Mouse (Mus musculus) neural tube, embryonic 11.5 days (tissue): ENCODE data around the gene Ehmt1. TPM values are rescaled to one million over a fixed set of nuclear protein-coding genes. Genes with fewer than 3 reads are reported as not detected.
"Not testable (repeated sequence)": the region's sequence is repeated elsewhere in the genome, so short reads cannot be mapped to it uniquely, and the experiment has no call there.

Experiments
- ATAC-seq: fragments of 200-750 bp; cut with Nextera tagmentation; 2 replicates; pipeline ENCODE4 v1.8.0; 2017; ENCODE audit warnings: moderate number of reproducible peaks, mild to moderate bottlenecking, moderate TSS enrichment, moderate library complexity; ENCODE audit not compliant: insufficient read depth, low FRiP score, low TSS enrichment
- DNase-seq: peaks from one replicate; pipeline ENCODE4 v3.0.0-alpha.2; 2015; ENCODE audit warnings: low spot score
- H3K27ac ChIP-seq: fragments of 300-500 bp; sonication (generic); 2 replicates; pipeline ENCODE4 v1.5.1; 2014; ENCODE audit warnings: low read depth, mild to moderate bottlenecking, low read length
- H3K27me3 ChIP-seq: fragments of 300-500 bp; sonication (generic); 2 replicates; pipeline ENCODE4 v1.6.1; 2014; ENCODE audit warnings: mild to moderate bottlenecking, low read length, mixed read lengths; ENCODE audit not compliant: control insufficient read depth, insufficient read depth
- H3K36me3 ChIP-seq: fragments of 300-500 bp; sonication (generic); 2 replicates; pipeline ENCODE4 v1.6.1; 2014; ENCODE audit warnings: mild to moderate bottlenecking, low read length, moderate library complexity, mixed read lengths; ENCODE audit not compliant: control insufficient read depth, insufficient read depth
- H3K4me1 ChIP-seq: fragments of 300-500 bp; sonication (generic); 2 replicates; pipeline ENCODE4 v1.6.1; 2014; ENCODE audit warnings: low read length, mixed read lengths; ENCODE audit not compliant: control insufficient read depth, insufficient read depth
- H3K4me2 ChIP-seq: fragments of 300-500 bp; sonication (generic); 2 replicates; pipeline ENCODE4 v1.6.1; 2014; ENCODE audit warnings: low read depth, mild to moderate bottlenecking, moderate library complexity
- H3K4me3 ChIP-seq: fragments of 300-500 bp; sonication (generic); 2 replicates; pipeline ENCODE4 v1.5.1; 2014; ENCODE audit warnings: low read depth, low read length
- H3K9ac ChIP-seq: fragments of 300-500 bp; sonication (generic); 2 replicates; pipeline ENCODE4 v1.6.1; 2014; ENCODE audit warnings: mild to moderate bottlenecking, low read length
- H3K9me3 ChIP-seq: fragments of 300-500 bp; sonication (generic); 2 replicates; pipeline ENCODE4 v1.6.1; 2016; ENCODE audit warnings: low read length; ENCODE audit not compliant: control insufficient read depth
- WGBS: fragments of 180-500 bp; shearing (Covaris S2); extraction: QIAGEN DNeasy Blood & Tissue Kit; methylation state at CpG from one replicate; pipeline ENCODE4 v1.1.7; 2014; 5-methylcytosine and 5-hydroxymethylcytosine counted together
- polyA plus RNA-seq: library from polyadenylated mRNA; unstranded; fragments of >200 nt; fragmentation: Nextera tagmentation; extraction: Ambion mirVana; gene quantifications from 2 replicates; pipeline ENCODE4 v1.2.1, GENCODE M21; 2014

Ehmt1 gene
- polyA plus RNA-seq: 110 and 113 TPM in 2 replicates

DNA sequence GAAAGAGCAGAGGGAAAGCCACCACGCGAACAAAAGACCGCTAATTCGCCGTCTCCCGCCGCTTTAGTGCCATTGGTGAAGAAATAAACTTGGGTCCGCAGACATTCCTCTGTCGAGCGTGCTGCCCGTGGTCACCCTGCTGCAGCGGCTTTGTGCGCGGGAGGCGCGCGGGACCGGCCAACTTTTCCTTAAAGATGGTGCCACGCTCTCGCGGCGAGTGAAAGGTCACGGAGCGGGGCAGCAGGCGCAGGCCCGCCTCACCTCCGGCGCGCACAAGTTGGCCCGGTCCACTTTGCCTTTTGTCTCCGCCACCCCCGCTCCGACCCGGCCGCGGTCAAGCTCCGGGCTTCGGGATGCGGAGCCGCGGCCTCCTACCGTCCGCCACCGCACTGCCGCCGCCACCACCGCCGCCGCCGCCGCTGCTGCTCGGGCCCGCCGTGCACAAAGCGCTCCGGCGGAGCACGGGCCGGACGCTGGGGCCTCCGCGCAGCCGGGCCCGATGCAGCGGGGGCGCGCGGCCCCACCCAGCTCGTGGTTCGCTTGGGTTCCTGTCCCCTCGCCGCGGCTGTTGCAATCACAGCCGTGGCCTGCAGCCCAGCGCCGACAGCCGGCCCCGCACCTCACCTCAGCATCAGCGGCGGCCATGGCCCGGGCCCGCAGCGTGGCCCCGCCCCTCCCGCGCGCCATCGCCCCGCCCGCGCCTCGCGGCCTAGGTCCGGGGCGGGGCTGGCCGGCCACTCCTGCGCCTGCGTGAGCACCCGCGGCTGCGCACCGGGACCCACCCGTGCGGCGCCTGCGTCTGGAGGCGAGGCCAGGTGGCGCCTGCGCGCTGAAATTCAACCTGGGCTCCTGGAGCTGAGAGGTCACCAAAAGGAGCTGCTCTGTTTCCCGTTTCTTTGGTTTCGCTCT lies at the start of gene Ehmt1:
Gene Ehmt1 (minus strand): TSS at position 685 of the 909 bp plus-strand sequence.
- ATAC-seq: peak; percentile 98
- peak within 1 kb of the TSS; percentile 97 for H3K4me3 ChIP-seq
- H3K36me3 ChIP-seq: no peaks in the 10 kb centered on the region
- no peaks in the 10 kb centered on the region for H3K27me3 ChIP-seq
- H3K4me1 ChIP-seq: peaks cover 5% of the 10 kb centered on the region
- H3K9ac ChIP-seq: peak within 1 kb of the TSS; percentile 99
- H3K4me2 ChIP-seq: peak within 1 kb of the TSS; percentile 76
- no peaks in the 10 kb centered on the region for H3K9me3 ChIP-seq
- peak within 1 kb of the TSS; percentile 96 for H3K27ac ChIP-seq
- DNase-seq: peak; percentile 96
- under 1% methylated on average over 103 of the region's 112 CpGs for WGBS

DNA sequence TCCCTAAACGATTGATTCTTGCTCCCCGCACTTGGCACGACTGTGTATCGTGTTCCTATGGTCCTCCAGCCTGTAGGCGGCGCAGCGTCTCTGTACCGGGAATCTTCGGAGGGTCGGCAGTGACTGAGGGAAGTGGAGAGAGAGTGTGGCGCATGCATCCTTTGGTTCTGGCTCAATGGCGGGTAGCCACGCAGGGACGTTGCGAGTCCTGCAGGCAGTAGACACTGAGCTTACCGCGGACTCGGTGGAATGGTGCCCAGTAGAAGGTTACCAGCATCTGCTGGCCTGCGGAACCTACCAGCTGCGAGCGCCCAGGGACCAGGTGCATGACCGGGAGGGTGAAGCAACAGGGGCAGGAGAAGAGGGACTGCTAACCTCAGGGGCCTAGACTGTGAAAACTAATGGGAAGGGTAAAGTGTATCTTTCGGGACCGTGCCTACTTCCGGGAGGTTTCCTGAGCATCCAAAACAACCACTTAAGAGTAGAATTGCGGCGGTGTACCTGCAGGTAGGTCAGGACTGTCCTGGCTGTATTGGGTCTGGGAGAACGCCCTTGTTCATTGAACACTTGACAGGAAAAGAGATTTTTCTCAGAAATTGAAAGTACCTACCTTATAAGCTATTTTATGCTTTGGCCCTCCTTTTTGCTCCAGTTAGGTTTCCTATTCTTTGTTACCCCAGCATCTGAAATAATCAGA lies 43.0 kb upstream of the Ehmt1 start, which contains the start of gene Dph7:
Gene Dph7 (plus strand): TSS at position 97 of the 697 bp plus-strand sequence.
- Histone ChIP-seq H3K9ac (peak within 1 kb of the TSS; percentile 90), H3K4me3 (peak within 1 kb of the TSS; percentile 86), H3K27ac (no peak within 1 kb of the TSS), H3K27me3 (no peaks in the 10 kb centered on the region), H3K4me1 (peaks cover 4% of the 10 kb centered on the region; the same call in 1 of the 2 replicates), H3K4me2 (peak within 1 kb of the TSS; percentile 77), H3K36me3 (peaks cover 18% of the 10 kb centered on the region; the same call in 1 of the 2 replicates), H3K9me3 (no peaks in the 10 kb centered on the region)
- WGBS: 1% methylated on average over 28 of the region's 28 CpGs
- DNase-seq (peak; percentile 90), ATAC-seq (peak; percentile 84)

DNA sequence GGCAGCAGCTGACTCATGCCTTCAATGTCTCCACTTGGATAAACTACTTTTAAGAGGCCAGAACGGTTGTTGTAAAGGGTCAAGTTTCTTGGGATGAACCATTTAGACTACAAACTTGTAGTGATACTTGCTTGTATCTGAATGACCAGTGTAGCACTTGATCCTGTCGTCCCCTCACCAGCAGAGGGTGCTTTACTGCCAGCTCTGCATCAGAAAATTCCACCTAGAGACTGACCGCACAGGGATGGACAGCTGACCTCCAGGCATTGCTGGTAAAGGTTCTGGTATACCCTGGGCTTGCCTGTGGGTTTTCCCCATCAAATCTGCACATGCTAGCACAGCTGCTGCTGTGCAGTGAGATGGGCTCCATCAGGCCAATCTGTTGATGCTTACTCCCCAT lies 41.5 kb upstream of the Ehmt1 start:
- Histone ChIP-seq H3K4me3 (no peak overlapping the region), H3K36me3 (peaks cover 20% of the 10 kb centered on the region; the same call in 1 of the 2 replicates), H3K27me3 (no peaks in the 10 kb centered on the region), H3K4me1 (peaks cover 4% of the 10 kb centered on the region; the same call in 1 of the 2 replicates), H3K4me2 (no peak overlapping the region), H3K27ac (no peak overlapping the region), H3K9me3 (no peaks in the 10 kb centered on the region), H3K9ac (no peak overlapping the region)
- 35% methylated on average over 3 of the region's 3 CpGs for WGBS
- ATAC-seq (no peak), DNase-seq (peak; percentile 35)

DNA sequence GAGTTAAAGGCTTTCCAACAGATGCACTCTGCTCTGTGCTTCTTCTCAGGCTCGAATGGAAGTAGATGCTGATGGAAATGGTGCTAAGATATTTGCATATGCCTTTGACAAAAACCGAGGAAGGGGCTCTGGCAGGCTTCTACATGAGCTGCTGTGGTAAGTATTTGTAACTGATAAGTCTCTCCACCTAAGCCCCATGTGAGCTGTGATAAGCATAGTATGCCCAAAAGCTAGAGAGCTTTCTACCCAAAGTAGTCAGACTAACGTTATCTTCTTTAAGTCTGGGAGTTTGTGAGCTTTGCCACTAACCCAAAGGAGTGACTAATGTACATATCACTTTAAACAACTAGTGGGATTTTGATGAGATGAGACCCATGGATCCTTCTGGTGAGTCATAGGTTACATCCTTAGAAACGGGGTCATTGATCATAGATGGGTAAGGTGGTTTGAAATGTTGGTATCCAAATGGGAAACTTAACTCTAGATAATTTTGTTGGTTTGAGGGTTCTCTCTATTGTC lies 33.2 kb upstream of the Ehmt1 start:
- 93% methylated on average over 4 of the region's 4 CpGs for WGBS
- ATAC-seq: no peak
- H3K9ac ChIP-seq: no peak overlapping the region
- no peak for DNase-seq
- no peaks in the 10 kb centered on the region for H3K27me3 ChIP-seq
- no peak overlapping the region for H3K27ac ChIP-seq
- no peak overlapping the region for H3K4me2 ChIP-seq
- H3K4me1 ChIP-seq: peaks cover 6% of the 10 kb centered on the region
- H3K36me3 ChIP-seq: peaks cover 10% of the 10 kb centered on the region
- H3K4me3 ChIP-seq: no peak overlapping the region
- H3K9me3 ChIP-seq: no peaks in the 10 kb centered on the region

DNA sequence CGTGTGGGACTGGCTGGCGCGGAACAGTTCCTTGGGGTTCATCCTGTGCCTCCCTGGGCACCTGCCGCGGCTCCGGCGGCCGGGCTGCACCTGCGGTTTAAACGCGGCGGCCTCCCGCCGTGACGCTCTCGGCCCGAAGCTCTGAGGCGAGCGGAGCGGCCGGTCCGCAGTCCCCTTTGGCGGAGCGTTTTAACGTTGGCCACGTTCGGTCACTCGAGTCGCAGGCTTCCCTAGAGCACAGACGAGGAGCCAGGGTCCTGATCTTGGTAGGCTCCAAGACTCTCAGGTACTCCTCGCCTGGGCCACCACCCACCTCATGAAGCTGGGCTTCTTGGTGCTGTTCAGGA lies 30.7 kb upstream of the Ehmt1 start:
- Histone ChIP-seq H3K4me2 (peak overlapping the region; percentile 94), H3K27ac (peak overlapping the region; percentile 53; the same call in 1 of the 2 replicates), H3K27me3 (no peaks in the 10 kb centered on the region), H3K4me3 (peak overlapping the region; percentile 98), H3K9me3 (no peaks in the 10 kb centered on the region), H3K4me1 (peaks cover 6% of the 10 kb centered on the region), H3K9ac (peak overlapping the region; percentile 94), H3K36me3 (peaks cover 2% of the 10 kb centered on the region)
- DNase-seq: peak; percentile 23
- WGBS: under 1% methylated on average over 31 of the region's 31 CpGs
- no peak for ATAC-seq

DNA sequence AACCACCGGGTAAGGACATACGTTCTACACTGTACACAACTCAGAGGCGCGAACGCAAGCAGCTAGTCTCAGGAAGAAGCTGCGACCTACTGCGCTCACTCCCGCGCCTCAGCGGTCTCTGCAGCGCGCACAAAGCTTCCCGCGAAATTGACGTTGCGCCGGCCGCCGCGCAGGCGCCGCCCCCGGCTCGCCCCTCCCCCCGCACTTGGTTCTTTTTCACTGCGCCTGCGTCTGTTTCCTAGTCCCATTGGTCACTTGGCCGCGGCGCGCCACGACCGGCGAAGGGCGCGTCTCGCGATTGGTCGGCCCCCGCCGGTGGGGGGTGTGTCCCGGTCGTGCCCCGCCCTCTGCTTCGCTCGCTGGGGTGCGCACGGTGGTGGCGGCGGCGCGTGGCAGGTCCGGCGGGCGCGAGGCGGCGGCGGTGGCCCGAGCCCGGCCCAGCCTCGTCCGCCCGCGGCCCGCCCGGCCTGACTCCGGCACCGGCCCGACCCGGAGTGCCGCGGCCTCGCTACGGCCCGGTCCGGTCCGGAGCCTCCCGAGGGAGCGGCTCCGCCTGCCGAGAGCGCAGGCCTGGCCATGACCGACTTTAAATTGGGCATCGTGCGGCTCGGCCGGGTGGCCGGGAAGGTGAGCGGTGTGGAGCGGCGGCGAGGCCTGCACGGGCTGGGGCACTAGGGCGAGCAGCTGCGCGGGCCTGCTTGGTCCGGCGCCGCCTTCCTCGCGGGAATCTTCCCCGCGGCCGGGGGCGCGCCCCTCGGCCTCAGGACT lies 30.2 kb upstream of the Ehmt1 start, which contains the start of gene Zmynd19:
Gene Zmynd19 (plus strand): TSS at position 372 of the 768 bp plus-strand sequence.
- ATAC-seq (peak; percentile 98), DNase-seq (peak; percentile 98)
- peak within 1 kb of the TSS; percentile 94 for H3K9ac ChIP-seq
- H3K4me1 ChIP-seq: peaks cover 6% of the 10 kb centered on the region
- peak within 1 kb of the TSS; percentile 53; the same call in 1 of the 2 replicates for H3K27ac ChIP-seq
- H3K36me3 ChIP-seq: peaks cover 2% of the 10 kb centered on the region
- H3K9me3 ChIP-seq: no peaks in the 10 kb centered on the region
- under 1% methylated on average over 90 of the region's 108 CpGs for WGBS
- H3K4me2 ChIP-seq: peak within 1 kb of the TSS; percentile 94
- H3K4me3 ChIP-seq: peak within 1 kb of the TSS; percentile 98
- no peaks in the 10 kb centered on the region for H3K27me3 ChIP-seq

DNA sequence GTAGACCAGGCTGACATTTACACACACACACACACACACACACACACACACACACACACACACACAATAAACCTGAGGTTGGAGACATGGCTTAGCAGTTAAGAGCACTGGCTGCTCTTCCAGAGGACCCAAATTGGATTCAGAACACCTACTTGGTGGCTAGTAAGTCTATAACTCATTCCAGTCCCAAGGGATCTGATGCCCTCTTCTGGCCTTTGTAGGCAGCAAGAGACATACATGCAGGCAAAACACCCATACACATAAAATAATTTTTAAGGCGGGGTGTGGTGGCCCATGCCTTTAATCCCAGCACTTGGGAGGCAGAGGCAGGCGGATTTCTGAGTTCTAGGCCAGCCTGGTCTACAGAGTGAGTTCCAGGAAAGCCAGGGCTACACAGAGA lies 24.9 kb upstream of the Ehmt1 start:
- H3K4me3 ChIP-seq, H3K27me3 ChIP-seq, H3K4me1 ChIP-seq, DNase-seq, ATAC-seq, H3K9ac ChIP-seq, H3K27ac ChIP-seq, H3K4me2 ChIP-seq, H3K36me3 ChIP-seq, H3K9me3 ChIP-seq: not testable (repeated sequence)
- 57% methylated on average over 2 of the region's 2 CpGs for WGBS

DNA sequence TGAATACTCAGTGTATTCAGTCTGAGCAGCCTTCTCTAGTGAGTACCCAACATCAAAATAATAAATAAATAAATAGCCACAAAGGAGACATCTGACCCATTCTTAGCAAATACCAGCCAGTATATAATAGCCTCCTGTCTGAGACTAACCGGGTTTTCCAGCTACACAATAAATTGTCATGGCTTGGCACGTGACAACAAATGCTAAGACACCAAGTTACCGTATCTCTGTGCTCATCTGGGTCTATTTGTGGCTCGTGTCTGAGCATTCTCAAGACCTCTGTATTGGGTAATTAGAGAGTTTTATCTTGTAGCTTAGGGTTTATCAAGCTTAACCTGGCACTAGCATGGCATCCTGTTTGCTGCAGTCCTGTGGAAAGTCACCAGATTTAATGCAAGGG lies 22.7 kb upstream of the Ehmt1 start:
- ATAC-seq (no peak), DNase-seq (no peak)
- Histone ChIP-seq H3K4me1 (no peaks in the 10 kb centered on the region), H3K9me3 (no peaks in the 10 kb centered on the region), H3K27me3 (no peaks in the 10 kb centered on the region), H3K36me3 (no peaks in the 10 kb centered on the region), H3K4me3 (no peak overlapping the region), H3K27ac (no peak overlapping the region), H3K4me2 (no peak overlapping the region), H3K9ac (no peak overlapping the region)
- WGBS: 77% methylated on average over 4 of the region's 4 CpGs
